Mouse (Mus musculus) ES-Bruce4 (cell line): ENCODE results near the gene Ccm2l. TPM values are rescaled to one million over a fixed set of nuclear protein-coding genes. Genes with fewer than 3 reads are reported as not detected.

ENCODE experiments used
- H3K27ac ChIP-seq: 2 replicates; pipeline ENCODE4 v1.5.1; 2012; ENCODE audit warnings: low read length, inconsistent platforms; ENCODE audit not compliant: insufficient read depth
- H3K27me3 ChIP-seq: 2 replicates; pipeline ENCODE4 v1.6.1; 2012; ENCODE audit warnings: mild to moderate bottlenecking, low read length, inconsistent platforms; ENCODE audit not compliant: control insufficient read depth, poor library complexity, insufficient read depth, severe bottlenecking
- H3K36me3 ChIP-seq: 2 replicates; pipeline ENCODE4 v1.6.1; 2012; ENCODE audit warnings: inconsistent platforms, mild to moderate bottlenecking, low read length, moderate library complexity; ENCODE audit not compliant: control insufficient read depth, poor library complexity, insufficient read depth, severe bottlenecking
- H3K4me1 ChIP-seq: one replicate; pipeline ENCODE4 v1.8.1; 2011; ENCODE audit warnings: low read length; ENCODE audit not compliant: control insufficient read depth, insufficient read depth
- H3K4me3 ChIP-seq: 2 replicates; pipeline ENCODE4 v1.5.1; 2011; ENCODE audit warnings: low read depth, mild to moderate bottlenecking, low read length
- H3K9ac ChIP-seq: 2 replicates; pipeline ENCODE4 v1.6.1; 2012; ENCODE audit warnings: low read depth, mild to moderate bottlenecking, inconsistent platforms; ENCODE audit not compliant: poor library complexity, severe bottlenecking
- H3K9me3 ChIP-seq: replicated peaks from 2 replicates; pipeline ENCODE4 v1.6.1; 2012; ENCODE audit warnings: mild to moderate bottlenecking, low read length, inconsistent platforms; ENCODE audit not compliant: control insufficient read depth, poor library complexity, insufficient read depth, severe bottlenecking
- CTCF ChIP-seq: IDR thresholded peaks from one replicate; pipeline ENCODE4 v1.8.1; 2011; ENCODE audit warnings: low read depth, low read length
- EP300 ChIP-seq: IDR thresholded peaks from 2 replicates; pipeline ENCODE4 v1.6.1; 2011; ENCODE audit warnings: low read depth, low read length; ENCODE audit not compliant: insufficient read depth
- POLR2A ChIP-seq: IDR thresholded peaks from one replicate; pipeline ENCODE4 v1.8.1; 2011; ENCODE audit warnings: low read length; ENCODE audit not compliant: insufficient read depth
- polyA plus RNA-seq: library from polyadenylated mRNA; stranded (reverse); fragments of >200 nt; gene quantifications from 2 replicates; pipeline ENCODE4 v1.2.4, GENCODE M21; 2011; ENCODE audit warnings: low read depth; ENCODE audit not compliant: missing spikeins, insufficient read depth, insufficient read length

The Ccm2l gene
- polyA plus RNA-seq, 1 experiment, result not detected

DNA sequence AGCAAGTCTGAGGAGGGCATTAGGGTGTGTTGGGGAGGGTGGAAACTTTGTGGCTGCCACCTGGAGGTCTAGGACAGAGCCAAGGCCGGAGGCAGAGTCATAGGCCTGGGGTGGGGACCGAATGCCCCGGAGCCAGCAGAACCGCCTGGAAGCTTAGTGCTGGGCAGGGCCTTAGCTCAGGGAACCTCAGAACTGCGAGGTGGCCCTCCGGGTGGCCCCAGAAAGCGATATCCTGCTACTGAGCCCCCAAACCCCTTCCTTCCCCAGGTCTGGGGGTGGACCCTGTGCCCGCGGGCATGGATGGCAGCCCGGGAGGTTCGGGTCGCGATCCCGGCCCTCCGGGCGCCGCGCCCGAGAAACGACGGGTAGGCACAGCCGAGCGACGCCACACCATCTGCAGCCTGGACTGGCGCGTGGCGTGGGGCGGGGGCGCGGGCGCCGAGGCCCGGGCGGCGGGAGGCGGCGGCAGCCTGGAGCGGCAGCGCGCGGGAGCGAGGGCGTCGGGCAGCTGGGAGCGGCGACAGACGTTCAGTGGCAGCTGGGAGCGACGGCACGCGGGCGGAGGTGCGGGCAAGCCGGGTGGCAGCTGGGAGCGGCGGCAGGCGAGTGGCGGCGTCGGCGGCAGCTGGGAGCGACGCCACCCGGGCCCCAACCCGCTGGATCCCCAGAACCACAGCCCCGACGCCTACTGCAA, 5.9 kb downstream of the Ccm2l start:
- Histone ChIP-seq H3K27me3 (peaks cover 7% of the 10 kb centered on the region), H3K9ac (peak overlapping the region; percentile 69), H3K36me3 (no peaks in the 10 kb centered on the region), H3K27ac (no peak overlapping the region), H3K9me3 (no peaks in the 10 kb centered on the region), H3K4me1 (no peaks in the 10 kb centered on the region), H3K4me3 (peak overlapping the region; percentile 58)
- TF ChIP-seq POLR2A, result no peak
- no peak for TF ChIP-seq EP300
- no peak for TF ChIP-seq CTCF

- no peaks in the 10 kb centered on the region for H3K36me3 ChIP-seq
- no peak for TF ChIP-seq POLR2A
- no peaks in the 10 kb centered on the region for H3K4me1 ChIP-seq
- H3K9ac ChIP-seq, result no peak overlapping the region
- no peak overlapping the region for H3K4me3 ChIP-seq
- H3K9me3 ChIP-seq, result no peaks in the 10 kb centered on the region
- peaks cover 7% of the 10 kb centered on the region for H3K27me3 ChIP-seq
- no peak overlapping the region for H3K27ac ChIP-seq
Observed at GRCm38 (mm10) chr2:153074651-153075050, 8.9 kb downstream of the Ccm2l start.

GRCm38 (mm10) chr2:153075961-153076360, 10.2 kb downstream of the Ccm2l start:
- Histone ChIP-seq H3K4me3 (no peak overlapping the region), H3K9me3 (no peaks in the 10 kb centered on the region), H3K27ac (no peak overlapping the region), H3K36me3 (no peaks in the 10 kb centered on the region), H3K27me3 (peaks cover 7% of the 10 kb centered on the region), H3K9ac (no peak overlapping the region), H3K4me1 (no peaks in the 10 kb centered on the region)
- TF ChIP-seq CTCF (no peak), POLR2A (no peak), EP300 (no peak)

- no peak overlapping the region for H3K9ac ChIP-seq
- no peaks in the 10 kb centered on the region for H3K4me1 ChIP-seq
- peak overlapping the region; percentile 40 for H3K4me3 ChIP-seq
Observed at GRCm38 (mm10) chr2:153080841-153081523, 15.2 kb downstream of the Ccm2l start.

DNA sequence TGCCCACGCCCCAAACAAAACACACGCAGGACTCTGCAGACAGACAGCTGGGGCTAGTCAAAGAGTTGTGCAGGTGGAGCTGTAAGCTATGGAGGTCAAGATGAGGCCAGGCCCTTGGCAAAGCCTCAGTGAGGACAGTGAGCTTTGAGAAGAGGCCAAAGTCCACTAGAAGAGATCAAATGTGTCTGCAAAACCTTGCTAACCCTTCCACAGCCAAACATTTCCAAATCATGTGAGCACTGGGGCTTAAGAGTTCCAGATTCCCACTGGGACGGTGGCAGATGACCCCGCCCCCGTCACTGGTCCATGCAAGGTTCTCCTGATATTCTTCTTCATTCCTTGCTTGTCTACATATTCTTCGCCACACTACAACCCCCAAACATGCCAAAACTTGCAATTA, 16.1 kb downstream of the Ccm2l start:
- TF ChIP-seq CTCF (no peak), POLR2A (no peak), EP300 (no peak)
- Histone ChIP-seq H3K4me3 (no peak overlapping the region), H3K4me1 (no peaks in the 10 kb centered on the region), H3K36me3 (no peaks in the 10 kb centered on the region), H3K27me3 (no peaks in the 10 kb centered on the region), H3K9ac (no peak overlapping the region), H3K9me3 (no peaks in the 10 kb centered on the region), H3K27ac (no peak overlapping the region)

More at GRCm38 (mm10) chr2:153080841-153081523, 15.2 kb downstream of the Ccm2l start:
- no peak overlapping the region for H3K27ac ChIP-seq
- H3K9me3 ChIP-seq, result no peaks in the 10 kb centered on the region
- H3K27me3 ChIP-seq, result no peaks in the 10 kb centered on the region
- H3K36me3 ChIP-seq, result no peaks in the 10 kb centered on the region
- TF ChIP-seq POLR2A (no peak), CTCF (peak; percentile 56)

DNA sequence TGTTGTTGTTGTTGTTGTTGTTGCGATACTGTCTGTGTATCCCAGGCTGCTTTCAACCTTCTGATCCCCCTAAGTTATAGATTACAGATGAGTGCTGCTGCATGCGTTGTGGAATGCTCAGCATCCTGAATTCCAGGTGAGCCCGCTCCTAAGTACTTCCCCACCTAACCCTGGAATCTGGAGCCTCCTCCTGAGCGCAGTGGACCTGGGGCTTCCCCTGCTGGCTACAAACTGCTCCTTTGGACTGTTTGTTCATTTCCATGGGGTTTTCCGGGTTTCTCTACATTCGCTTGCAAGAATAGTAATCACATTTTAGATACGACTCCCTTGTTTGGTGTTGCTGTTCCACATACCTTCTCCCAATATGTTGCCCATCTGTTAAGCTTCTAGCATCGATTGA, 17.5 kb downstream of the Ccm2l start:
- Histone ChIP-seq H3K4me1 (no peaks in the 10 kb centered on the region), H3K27me3 (no peaks in the 10 kb centered on the region), H3K9me3 (no peaks in the 10 kb centered on the region), H3K36me3 (no peaks in the 10 kb centered on the region), H3K9ac (no peak overlapping the region), H3K4me3 (no peak overlapping the region), H3K27ac (no peak overlapping the region)
- TF ChIP-seq POLR2A (no peak), CTCF (no peak), EP300 (no peak)
